ENCODE assay signal across 8 mouse cellular contexts in genomic region chr10:95032760-95033716, GRCm38 (mm10).
DNase-seq lines count a peak whose midpoint lies in the region; ATAC-seq and TF ChIP-seq lines count a peak whose summit lies in the region.

No protein-coding gene starts in this region.

- H3K36me3 ChIP-seq in hindbrain, embryonic 14.5 days (replicated peaks; ENCODE audit: control insufficient read depth, insufficient read depth), result no peaks in the 10 kb centered on the region
- no peaks in the 10 kb centered on the region for H3K36me3 ChIP-seq in hindbrain, embryonic 10.5 days
- H3K36me3 ChIP-seq in neural tube, embryonic 13.5 days, result no peaks in the 10 kb centered on the region
- no peaks in the 10 kb centered on the region for H3K36me3 ChIP-seq in kidney, postnatal 0 days (ENCODE audit: insufficient read depth, low read length)
- H3K36me3 ChIP-seq in neural tube, embryonic 15.5 days, result no peaks in the 10 kb centered on the region
- H3K36me3 ChIP-seq in midbrain, embryonic 13.5 days, result no peaks in the 10 kb centered on the region

- no peak overlapping the region for H3K4me3 ChIP-seq in hindbrain, embryonic 14.5 days (replicated peaks; ENCODE audit: low read length)
- H3K4me3 ChIP-seq in hindbrain, embryonic 10.5 days, result no peak overlapping the region
- no peak overlapping the region for H3K4me3 ChIP-seq in neural tube, embryonic 13.5 days
- H3K4me3 ChIP-seq in kidney, postnatal 0 days (replicated peaks; ENCODE audit: low read depth, low read length), result no peak overlapping the region
- no peak overlapping the region for H3K4me3 ChIP-seq in neural tube, embryonic 15.5 days (replicated peaks)
- no peak overlapping the region for H3K4me3 ChIP-seq in midbrain, embryonic 13.5 days (replicated peaks)

- no peaks in the 10 kb centered on the region for H3K9me3 ChIP-seq in hindbrain, embryonic 14.5 days (ENCODE audit: control insufficient read depth, low read length)
- no peaks in the 10 kb centered on the region for H3K9me3 ChIP-seq in hindbrain, embryonic 10.5 days
- no peaks in the 10 kb centered on the region for H3K9me3 ChIP-seq in neural tube, embryonic 13.5 days
- H3K9me3 ChIP-seq in kidney, postnatal 0 days (replicated peaks; ENCODE audit: low read length), result no peaks in the 10 kb centered on the region
- no peaks in the 10 kb centered on the region for H3K9me3 ChIP-seq in neural tube, embryonic 15.5 days (replicated peaks)
- H3K9me3 ChIP-seq in midbrain, embryonic 13.5 days, result no peaks in the 10 kb centered on the region

- ATAC-seq in hindbrain, embryonic 14.5 days (ENCODE audit: low FRiP score), result peak; percentile 70; the same call in 1 of the 2 replicates
- ATAC-seq in neural tube, embryonic 13.5 days (ENCODE audit: low read depth), result peak; percentile 76
- no peak for ATAC-seq in kidney, postnatal 0 days (replicated peaks; ENCODE audit: low FRiP score, low read depth)
- peak; percentile 81 for ATAC-seq in neural tube, embryonic 15.5 days (ENCODE audit: low FRiP score)
- no peak for ATAC-seq in midbrain, embryonic 13.5 days

- no peak for TF ChIP-seq CTCF in kidney, postnatal 0 days (IDR thresholded peaks at IDR 0.05; ENCODE audit: low read depth)

- 78% methylated on average over 14 of the region's 14 CpGs for WGBS in hindbrain, embryonic 14.5 days
- 90% methylated on average over 14 of the region's 14 CpGs for WGBS in hindbrain, embryonic 10.5 days
- WGBS in neural tube, embryonic 13.5 days, result 59% methylated on average over 14 of the region's 14 CpGs
- WGBS in kidney, postnatal 0 days, result 69% methylated on average over 14 of the region's 14 CpGs
- 58% methylated on average over 14 of the region's 14 CpGs for WGBS in neural tube, embryonic 15.5 days
- 89% methylated on average over 14 of the region's 14 CpGs for WGBS in midbrain, embryonic 13.5 days

- peak; percentile 32 for DNase-seq in hindbrain, embryonic 14.5 days (ENCODE audit: low spot score)
- DNase-seq in hindbrain, embryonic 10.5 days (ENCODE audit: low spot score), result no peak
- DNase-seq in neural tube, embryonic 10.5 days (ENCODE audit: extremely low spot score, low spot score), result no peak
- DNase-seq in kidney, postnatal 0 days (ENCODE audit: low spot score), result peak; percentile 10
- no peak for DNase-seq in gastrocnemius, postnatal 10 days

- no peaks in the 10 kb centered on the region for H3K4me1 ChIP-seq in hindbrain, embryonic 14.5 days (replicated peaks; ENCODE audit: control insufficient read depth, insufficient read depth, low read length)
- 0 out of 2 replicates have a peak, but pooled peaks cover 4% of the 10 kb centered on the region for H3K4me1 ChIP-seq in hindbrain, embryonic 10.5 days (replicated peaks)
- peaks cover 16% of the 10 kb centered on the region for H3K4me1 ChIP-seq in neural tube, embryonic 13.5 days (replicated peaks)
- no peaks in the 10 kb centered on the region for H3K4me1 ChIP-seq in kidney, postnatal 0 days (replicated peaks; ENCODE audit: insufficient read depth, low read length)
- H3K4me1 ChIP-seq in neural tube, embryonic 15.5 days, result peaks cover 5% of the 10 kb centered on the region; the same call in 1 of the 2 replicates
- H3K4me1 ChIP-seq in midbrain, embryonic 13.5 days (replicated peaks), result peaks cover 3% of the 10 kb centered on the region; the same call in 1 of the 2 replicates

- no peak overlapping the region for H3K27ac ChIP-seq in hindbrain, embryonic 14.5 days
- no peak overlapping the region for H3K27ac ChIP-seq in hindbrain, embryonic 10.5 days
- H3K27ac ChIP-seq in neural tube, embryonic 13.5 days (replicated peaks), result no peak overlapping the region
- no peak overlapping the region for H3K27ac ChIP-seq in kidney, postnatal 0 days
- peak overlapping the region; percentile 51; the same call in 1 of the 2 replicates for H3K27ac ChIP-seq in neural tube, embryonic 15.5 days (replicated peaks)
- no peak overlapping the region for H3K27ac ChIP-seq in midbrain, embryonic 13.5 days

- H3K4me2 ChIP-seq in hindbrain, embryonic 14.5 days (replicated peaks), result no peak overlapping the region
- H3K4me2 ChIP-seq in neural tube, embryonic 13.5 days, result no peak overlapping the region
- no peak overlapping the region for H3K4me2 ChIP-seq in kidney, postnatal 0 days (ENCODE audit: low read length)
- H3K4me2 ChIP-seq in neural tube, embryonic 15.5 days, result no peak overlapping the region
- no peak overlapping the region for H3K4me2 ChIP-seq in midbrain, embryonic 13.5 days (replicated peaks)

- H3K27me3 ChIP-seq in hindbrain, embryonic 14.5 days (ENCODE audit: control insufficient read depth, insufficient read depth, low read length), result no peaks in the 10 kb centered on the region
- no peaks in the 10 kb centered on the region for H3K27me3 ChIP-seq in hindbrain, embryonic 10.5 days (ENCODE audit: insufficient read depth, poor library complexity, severe bottlenecking)
- H3K27me3 ChIP-seq in neural tube, embryonic 13.5 days, result no peaks in the 10 kb centered on the region
- no peaks in the 10 kb centered on the region for H3K27me3 ChIP-seq in kidney, postnatal 0 days (ENCODE audit: insufficient read depth, low read length)
- no peaks in the 10 kb centered on the region for H3K27me3 ChIP-seq in neural tube, embryonic 15.5 days (replicated peaks)
- H3K27me3 ChIP-seq in midbrain, embryonic 13.5 days, result no peaks in the 10 kb centered on the region

- H3K9ac ChIP-seq in hindbrain, embryonic 14.5 days, result no peak overlapping the region
- no peak overlapping the region for H3K9ac ChIP-seq in neural tube, embryonic 13.5 days
- no peak overlapping the region for H3K9ac ChIP-seq in kidney, postnatal 0 days (ENCODE audit: low read depth, low read length)
- H3K9ac ChIP-seq in neural tube, embryonic 15.5 days (replicated peaks), result no peak overlapping the region
- H3K9ac ChIP-seq in midbrain, embryonic 13.5 days (replicated peaks), result no peak overlapping the region

Comparison
In these comparisons a context has a peak if more than half of its experiments do, and no peak if none do; other contexts are left out.
1. DNase-seq: peak in hindbrain, embryonic 14.5 days (single experiment) and kidney, postnatal 0 days (single experiment); none in hindbrain, embryonic 10.5 days (single experiment), neural tube, embryonic 10.5 days (single experiment) and gastrocnemius, postnatal 10 days (single experiment).
2. ATAC-seq: peak in hindbrain, embryonic 14.5 days (single experiment), neural tube, embryonic 13.5 days (single experiment) and neural tube, embryonic 15.5 days (single experiment); none in kidney, postnatal 0 days (single experiment) and midbrain, embryonic 13.5 days (single experiment).